10 mouse cellular contexts compared by ENCODE assay signal in the genomic region with DNA sequence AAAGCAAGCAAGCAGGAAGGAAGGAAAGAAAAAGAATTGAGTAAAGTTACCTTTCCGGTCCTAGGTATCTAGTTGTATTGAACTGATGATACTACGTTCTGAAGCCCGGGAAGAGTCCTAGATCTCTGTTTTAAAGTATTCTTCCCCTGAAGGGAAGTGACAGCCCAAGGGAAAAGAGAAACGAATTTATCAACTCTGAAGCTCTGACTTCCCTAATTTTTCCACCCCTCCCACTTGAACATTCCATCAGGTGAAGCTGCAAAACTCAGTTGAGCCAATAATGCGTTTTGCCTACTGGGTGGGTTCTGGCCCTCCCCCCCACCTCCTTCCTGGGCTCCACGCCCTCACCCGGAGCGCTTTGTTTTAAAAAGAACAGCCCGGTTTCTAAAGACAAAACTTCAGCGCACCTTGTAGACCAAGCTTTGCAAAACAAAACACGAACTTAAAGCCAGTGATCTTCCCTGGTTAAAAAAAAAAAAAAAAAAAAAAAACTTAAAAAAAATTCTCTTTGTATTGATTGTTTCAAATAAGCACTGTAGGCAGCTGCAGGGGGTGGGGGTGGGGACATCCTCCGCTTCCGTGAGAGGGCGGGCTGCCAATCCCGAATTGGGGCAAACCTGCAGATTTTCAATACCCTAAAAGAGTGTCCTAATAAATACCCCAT. TPM values are rescaled to one million over a fixed set of nuclear protein-coding genes. Genes with fewer than 3 reads are reported as not detected.
A peak's percentile ranks its signal among the peaks of the same experiment; 100 is the strongest.
DNase-seq lines count a peak whose midpoint lies in the region; ATAC-seq lines count a peak whose summit lies in the region.
"Had no signal": no experiment of that assay in that cellular context is flagged by ENCODE, and none has a peak within 500 bp of the region (broad histone marks: within the 10 kb centered on the region; RNA-seq: fewer than 3 reads in every experiment).

No protein-coding gene starts in this region.

- no peak for DNase-seq in heart, adult 9 months (ENCODE audit: low spot score in 2 of 2)
- peak; percentile 25 for DNase-seq in neural tube, embryonic 10.5 days (ENCODE audit: extremely low spot score, low spot score)
- DNase-seq in intestine, embryonic 14.5 days (ENCODE audit: low spot score): no peak
- no peak for DNase-seq in retina, embryonic 14.5 days (ENCODE audit: low spot score)
- DNase-seq in frontal cortex, postnatal 14 days (ENCODE audit: low spot score in 2 of 2): no peak

- peaks cover 63% of the 10 kb centered on the region for H3K27me3 ChIP-seq in heart, embryonic 14.5 days (ENCODE audit: control insufficient read depth, insufficient read depth, low read length)
- H3K27me3 ChIP-seq in neural tube, embryonic 15.5 days (replicated peaks): peaks cover 87% of the 10 kb centered on the region
- peaks cover 71% of the 10 kb centered on the region for H3K27me3 ChIP-seq in intestine, embryonic 14.5 days (replicated peaks; ENCODE audit: control insufficient read depth, insufficient read depth, low read length)
- peaks cover 52% of the 10 kb centered on the region for H3K27me3 ChIP-seq in stomach, embryonic 16.5 days (ENCODE audit: control insufficient read depth, insufficient read depth, low read length)

- no peak for ATAC-seq in heart, embryonic 14.5 days (ENCODE audit: insufficient number of reproducible peaks, insufficient read depth, low FRiP score, low read depth)
- no peak for ATAC-seq in neural tube, embryonic 15.5 days (ENCODE audit: low FRiP score)
- ATAC-seq in intestine, embryonic 14.5 days (replicated peaks; ENCODE audit: low FRiP score, low TSS enrichment, low read depth): no peak
- no peak for ATAC-seq in stomach, embryonic 16.5 days (ENCODE audit: insufficient read depth, low FRiP score)
- ATAC-seq: activated CD4-positive, CD25-positive, alpha-beta regulatory T cell, adult 4 months had no signal

- H3K9me3 ChIP-seq in heart, embryonic 14.5 days (ENCODE audit: control insufficient read depth, low read length): 0 out of 2 replicates have a peak, but pooled peaks cover 3% of the 10 kb centered on the region
- H3K9me3 ChIP-seq in neural tube, embryonic 15.5 days (replicated peaks): no peaks in the 10 kb centered on the region
- no peaks in the 10 kb centered on the region for H3K9me3 ChIP-seq in intestine, embryonic 14.5 days (ENCODE audit: control insufficient read depth, low read length)
- H3K9me3 ChIP-seq in stomach, embryonic 16.5 days (replicated peaks; ENCODE audit: control insufficient read depth, low read length): no peaks in the 10 kb centered on the region

- peak overlapping the region; percentile 88 for H3K4me2 ChIP-seq in heart, embryonic 14.5 days (ENCODE audit: low read length)
- H3K4me2 ChIP-seq in neural tube, embryonic 15.5 days: no peak overlapping the region
- H3K4me2 ChIP-seq in intestine, embryonic 14.5 days (ENCODE audit: low read length): peak overlapping the region; percentile 47
- H3K4me2 ChIP-seq in stomach, embryonic 16.5 days (ENCODE audit: low read depth, low read length): 0 out of 2 replicates have a peak overlapping the region, but pooled peaks have one; percentile 61

- 18% methylated on average over 15 of the region's 15 CpGs for WGBS in heart, embryonic 14.5 days
- 1% methylated on average over 15 of the region's 15 CpGs for WGBS in neural tube, embryonic 15.5 days
- WGBS in intestine, embryonic 14.5 days: 4% methylated on average over 15 of the region's 15 CpGs
- WGBS in stomach, embryonic 16.5 days: 7% methylated on average over 15 of the region's 15 CpGs

- H3K4me1 ChIP-seq in heart, embryonic 14.5 days (ENCODE audit: control insufficient read depth in 2 of 2, insufficient read depth in 2 of 2, low read length in 2 of 2): peaks cover 10 to 16% of the 10 kb centered on the region in 2 experiments
- peaks cover 29% of the 10 kb centered on the region for H3K4me1 ChIP-seq in neural tube, embryonic 15.5 days
- peaks cover 7% of the 10 kb centered on the region; the same call in 1 of the 2 replicates for H3K4me1 ChIP-seq in intestine, embryonic 14.5 days (replicated peaks; ENCODE audit: control insufficient read depth, insufficient read depth, low read length)
- peaks cover 17% of the 10 kb centered on the region for H3K4me1 ChIP-seq in stomach, embryonic 16.5 days (ENCODE audit: control insufficient read depth, insufficient read depth, low read length)

- H3K9ac ChIP-seq in heart, embryonic 14.5 days (ENCODE audit: low read length): no peak overlapping the region
- H3K9ac ChIP-seq in neural tube, embryonic 15.5 days (replicated peaks): no peak overlapping the region
- no peak overlapping the region for H3K9ac ChIP-seq in intestine, embryonic 14.5 days (ENCODE audit: low read length)
- no peak overlapping the region for H3K9ac ChIP-seq in stomach, embryonic 16.5 days (ENCODE audit: low read length)

- H3K4me3 ChIP-seq in heart, embryonic 14.5 days (ENCODE audit: control insufficient read depth in 1 of 2, insufficient read depth in 1 of 2, low read depth in 1 of 2, low read length in 2 of 2): 0 out of 4 replicates have a peak overlapping the region, but pooled peaks of 1 of the 2 experiments have one; percentile 47
- no peak overlapping the region for H3K4me3 ChIP-seq in neural tube, embryonic 15.5 days (replicated peaks)
- peak overlapping the region; percentile 36 for H3K4me3 ChIP-seq in intestine, embryonic 14.5 days (ENCODE audit: low read depth, low read length)
- H3K4me3 ChIP-seq in stomach, embryonic 16.5 days (replicated peaks; ENCODE audit: low read length): no peak overlapping the region

- no peaks in the 10 kb centered on the region for H3K36me3 ChIP-seq in heart, embryonic 14.5 days (ENCODE audit: control insufficient read depth, insufficient read depth, low read length)
- no peaks in the 10 kb centered on the region for H3K36me3 ChIP-seq in neural tube, embryonic 15.5 days
- no peaks in the 10 kb centered on the region for H3K36me3 ChIP-seq in intestine, embryonic 14.5 days (ENCODE audit: control insufficient read depth, insufficient read depth, low read length)
- H3K36me3 ChIP-seq in stomach, embryonic 16.5 days (ENCODE audit: control insufficient read depth, insufficient read depth, low read length): no peaks in the 10 kb centered on the region

- H3K27ac ChIP-seq in heart, embryonic 14.5 days (replicated peaks in 1 of 2; ENCODE audit: control insufficient read depth in 1 of 2, insufficient read depth in 1 of 2, low read depth in 2 of 2, low read length in 2 of 2): no peak overlapping the region
- H3K27ac ChIP-seq in neural tube, embryonic 15.5 days (replicated peaks): no peak overlapping the region
- H3K27ac ChIP-seq in intestine, embryonic 14.5 days (ENCODE audit: low read depth): peak overlapping the region; percentile 22; the same call in 1 of the 2 replicates
- H3K27ac ChIP-seq in stomach, embryonic 16.5 days (ENCODE audit: low read length): no peak overlapping the region
- H3K27ac ChIP-seq: layer of hippocampus, adult 2 months had no signal

RNA-seq across cellular contexts. Expression of a gene that starts 6.7 kb away (rescaled TPM):
- 0.38 and 0.39 TPM in 2 replicates for polyA plus RNA-seq in heart, embryonic 14.5 days (2014; fragmentation: Nextera tagmentation; extraction: Ambion mirVana)
- polyA plus RNA-seq in neural tube, embryonic 15.5 days (2015; fragmentation: Nextera tagmentation; extraction: Ambion mirVana): 1.6 and 2.0 TPM in 2 replicates
- polyA plus RNA-seq in intestine, embryonic 14.5 days (2014; fragmentation: Nextera tagmentation; extraction: Ambion mirVana): 7.3 and 10.0 TPM in 2 replicates
- 3.2 and 4.1 TPM in 2 replicates for polyA plus RNA-seq in stomach, embryonic 16.5 days (2015; fragmentation: Nextera tagmentation; extraction: Ambion mirVana)
